Mouse (Mus musculus) limb, embryonic 13.5 days (tissue): Measurements from ENCODE around the gene 4933416C03Rik. TPM values are rescaled to one million over a fixed set of nuclear protein-coding genes. Genes with fewer than 3 reads are reported as not detected.

ENCODE experiments used
- ATAC-seq: fragments of 200-750 bp; cut with Nextera tagmentation; 2 replicates; pipeline ENCODE4 v1.8.0; 2017; ENCODE audit warnings: low read depth, moderate number of reproducible peaks, moderate TSS enrichment; ENCODE audit not compliant: low FRiP score
- H3K27ac ChIP-seq: fragments of 300-500 bp; sonication (generic); 2 replicates; pipeline ENCODE4 v1.5.1; 2015; ENCODE audit warnings: inconsistent platforms, mild to moderate bottlenecking, moderate library complexity
- H3K27me3 ChIP-seq: fragments of 300-500 bp; sonication (generic); 2 replicates; pipeline ENCODE4 v1.6.1; 2015; ENCODE audit warnings: mild to moderate bottlenecking, inconsistent platforms
- H3K36me3 ChIP-seq: fragments of 300-500 bp; sonication (generic); 2 replicates; pipeline ENCODE4 v1.6.1; 2015; ENCODE audit warnings: inconsistent platforms, mild to moderate bottlenecking, moderate library complexity
- H3K4me1 ChIP-seq: fragments of 300-500 bp; sonication (generic); 2 replicates; pipeline ENCODE4 v1.6.1; 2015; ENCODE audit warnings: inconsistent platforms
- H3K4me2 ChIP-seq: fragments of 300-500 bp; sonication (generic); replicated peaks from 2 replicates; pipeline ENCODE4 v1.6.1; 2015; ENCODE audit warnings: inconsistent platforms, mild to moderate bottlenecking, moderate library complexity
- H3K4me3 ChIP-seq: fragments of 300-500 bp; sonication (generic); 2 replicates; pipeline ENCODE4 v1.5.1; 2015; ENCODE audit warnings: moderate library complexity, mild to moderate bottlenecking, inconsistent platforms
- H3K9ac ChIP-seq: fragments of 300-500 bp; sonication (generic); 2 replicates; pipeline ENCODE4 v1.6.1; 2015; ENCODE audit warnings: mild to moderate bottlenecking, inconsistent platforms
- H3K9me3 ChIP-seq: fragments of 300-500 bp; sonication (generic); 2 replicates; pipeline ENCODE4 v1.6.1; 2016; ENCODE audit warnings: inconsistent platforms
- WGBS: fragments of 180-500 bp; shearing (Covaris S2); methylation state at CpG from one replicate; pipeline ENCODE4 v1.1.7; 2015; 5-methylcytosine and 5-hydroxymethylcytosine counted together
- polyA plus RNA-seq: library from polyadenylated mRNA; unstranded; fragments of >200 nt; fragmentation: Nextera tagmentation; extraction: Ambion mirVana; gene quantifications from 2 replicates; pipeline ENCODE4 v1.2.1, GENCODE M21; 2015

Gene 4933416C03Rik
- polyA plus RNA-seq, 1 experiment from 2014 or later, result not detected

DNA sequence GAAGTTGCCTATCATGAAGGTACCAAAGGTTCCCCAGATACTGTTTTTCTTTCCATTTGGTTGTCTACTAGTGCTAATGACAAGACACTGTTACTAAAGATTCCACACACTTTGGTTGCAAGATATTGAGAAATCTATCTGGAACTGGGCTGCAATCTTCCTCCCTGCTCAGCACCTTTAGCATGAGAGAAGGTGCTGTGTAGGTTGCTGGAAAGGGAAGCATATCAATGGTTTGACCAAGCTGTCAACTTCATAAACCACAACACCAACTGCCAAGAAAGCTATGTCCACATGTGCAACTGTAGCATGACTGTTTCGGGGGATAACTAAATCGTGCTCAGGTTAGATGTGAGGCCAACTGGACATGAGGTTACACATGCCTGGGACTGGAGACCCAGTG, 7.7 kb upstream of the 4933416C03Rik start:
- no peak overlapping the region for H3K27ac ChIP-seq
- no peak overlapping the region for H3K4me3 ChIP-seq
- no peak overlapping the region for H3K4me2 ChIP-seq
- no peaks in the 10 kb centered on the region for H3K36me3 ChIP-seq
- no peak for ATAC-seq
- H3K9ac ChIP-seq, result no peak overlapping the region
- no peaks in the 10 kb centered on the region for H3K9me3 ChIP-seq
- H3K27me3 ChIP-seq, result no peaks in the 10 kb centered on the region
- 88% methylated on average over 2 of the region's 2 CpGs for WGBS
- peaks cover 6% of the 10 kb centered on the region; the same call in 1 of the 2 replicates for H3K4me1 ChIP-seq

DNA sequence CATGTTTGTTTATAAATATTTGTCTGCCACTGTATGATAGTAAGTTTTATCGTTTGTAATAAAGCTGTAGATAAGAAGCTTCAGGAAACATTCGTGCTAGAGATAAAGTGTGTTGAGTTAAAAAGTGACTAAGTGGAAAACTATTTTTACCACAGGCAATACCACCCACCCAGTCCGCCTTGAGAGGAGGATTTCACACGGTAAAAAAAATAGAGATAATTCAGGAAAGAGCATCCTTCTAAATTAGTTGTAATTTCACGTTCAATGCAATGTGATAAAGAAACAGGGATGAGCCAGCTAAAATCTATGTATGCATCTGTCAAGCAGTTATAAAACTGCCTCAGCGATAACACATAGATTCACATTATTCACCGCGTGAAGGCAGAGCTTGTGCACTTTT, 3.3 kb upstream of the 4933416C03Rik start:
- no peak overlapping the region for H3K4me2 ChIP-seq
- H3K4me1 ChIP-seq, result no peaks in the 10 kb centered on the region
- H3K4me3 ChIP-seq, result no peak overlapping the region
- H3K36me3 ChIP-seq, result no peaks in the 10 kb centered on the region
- H3K9ac ChIP-seq, result no peak overlapping the region
- ATAC-seq, result no peak
- WGBS, result 91% methylated on average over 8 of the region's 8 CpGs
- no peaks in the 10 kb centered on the region for H3K27me3 ChIP-seq
- peaks cover 10% of the 10 kb centered on the region for H3K9me3 ChIP-seq
- no peak overlapping the region for H3K27ac ChIP-seq

DNA sequence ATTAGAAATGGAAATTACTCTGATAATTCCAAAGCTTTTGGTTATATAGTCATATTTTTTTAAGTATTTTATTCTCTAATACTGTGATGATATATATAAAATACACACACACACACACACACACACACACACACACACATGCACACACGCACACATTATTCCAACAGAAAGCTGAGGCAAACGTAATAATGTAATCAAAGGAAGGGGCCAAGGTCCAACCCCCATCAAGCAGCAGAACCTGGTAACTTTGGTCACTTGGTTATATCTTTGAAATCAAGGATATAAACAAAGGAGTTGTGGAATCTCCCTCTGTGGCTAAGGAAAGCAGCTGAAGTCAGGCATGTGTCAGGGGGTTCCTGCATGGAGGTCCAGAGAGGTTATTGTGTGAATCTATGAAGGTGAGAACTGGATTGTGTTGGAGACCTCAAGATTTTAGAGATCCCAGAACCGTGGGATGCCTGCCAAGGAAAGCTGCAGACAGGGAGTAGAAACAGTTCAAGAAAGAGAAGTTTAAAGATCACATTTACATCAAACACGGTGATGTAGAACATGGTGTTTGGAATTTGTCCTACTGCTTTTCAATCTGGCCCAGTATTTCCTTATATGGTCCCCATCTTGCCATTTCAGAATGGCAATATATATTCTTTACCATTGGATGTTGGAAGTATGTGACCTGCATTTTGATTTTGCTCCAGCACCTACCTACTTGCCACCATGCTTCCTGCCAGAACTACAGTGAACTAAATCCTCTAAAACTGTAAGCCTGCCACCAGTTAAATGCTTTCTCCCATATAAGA, 2.4 kb upstream of the 4933416C03Rik start:
- Histone ChIP-seq H3K27me3 (no peaks in the 10 kb centered on the region), H3K4me3 (no peak overlapping the region), H3K36me3 (no peaks in the 10 kb centered on the region), H3K9me3 (peaks cover 10% of the 10 kb centered on the region), H3K9ac (no peak overlapping the region), H3K4me2 (no peak overlapping the region), H3K4me1 (no peaks in the 10 kb centered on the region), H3K27ac (no peak overlapping the region)
- no peak for ATAC-seq
- 69% methylated on average over 4 of the region's 4 CpGs for WGBS

DNA sequence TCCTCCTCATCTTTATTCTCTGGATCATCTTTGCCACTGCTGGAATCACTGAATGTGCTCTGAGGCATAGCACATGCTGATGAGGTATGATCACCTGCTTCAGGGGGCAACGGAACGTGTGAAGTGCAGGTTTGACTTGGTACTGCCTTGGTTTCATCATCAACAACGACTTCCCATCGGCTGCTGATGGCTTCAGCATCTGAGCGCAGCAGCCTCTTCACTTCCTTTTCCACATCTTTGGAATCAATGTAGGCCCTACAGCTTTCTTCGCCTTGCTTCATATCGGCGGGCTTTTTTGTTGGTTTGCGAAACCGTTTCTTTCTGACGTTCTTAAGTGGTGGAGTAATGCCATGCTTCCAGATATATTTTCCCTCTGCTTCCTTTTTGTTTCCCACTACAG, 849 bp downstream of the 4933416C03Rik start:
- 94% methylated on average over 11 of the region's 11 CpGs for WGBS
- Histone ChIP-seq H3K36me3 (no peaks in the 10 kb centered on the region), H3K9ac (no peak overlapping the region), H3K4me2 (no peak overlapping the region), H3K4me1 (0 out of 2 replicates have a peak, but pooled peaks cover 4% of the 10 kb centered on the region), H3K9me3 (peaks cover 10% of the 10 kb centered on the region), H3K27ac (no peak overlapping the region), H3K4me3 (no peak overlapping the region), H3K27me3 (no peaks in the 10 kb centered on the region)
- no peak for ATAC-seq

DNA sequence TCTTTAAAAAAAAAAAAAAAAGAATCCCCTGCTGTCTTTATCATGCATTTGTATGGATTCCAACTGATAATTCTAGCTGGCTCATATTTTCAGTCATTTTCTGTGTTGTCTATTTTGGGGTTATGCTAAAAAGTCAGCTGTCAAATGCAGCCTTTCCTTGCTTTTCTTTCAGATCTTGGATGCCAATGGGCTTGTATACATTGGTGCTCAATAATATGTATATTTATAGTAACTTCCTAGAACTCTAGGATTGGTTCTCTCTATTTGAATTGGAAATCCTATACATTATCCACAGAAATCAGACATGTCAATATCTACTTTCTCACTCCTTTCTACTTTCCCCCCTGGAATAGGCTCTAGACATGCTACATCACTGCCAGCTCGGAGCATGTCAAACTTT, 5.0 kb downstream of the 4933416C03Rik start:
- Histone ChIP-seq H3K4me1 (0 out of 2 replicates have a peak, but pooled peaks cover 4% of the 10 kb centered on the region), H3K27ac (no peak overlapping the region), H3K27me3 (no peaks in the 10 kb centered on the region), H3K4me3 (no peak overlapping the region), H3K36me3 (no peaks in the 10 kb centered on the region), H3K4me2 (no peak overlapping the region), H3K9me3 (peaks cover 4% of the 10 kb centered on the region), H3K9ac (no peak overlapping the region)
- 88% methylated on average over 1 of the region's 1 CpGs for WGBS
- ATAC-seq, result no peak

DNA sequence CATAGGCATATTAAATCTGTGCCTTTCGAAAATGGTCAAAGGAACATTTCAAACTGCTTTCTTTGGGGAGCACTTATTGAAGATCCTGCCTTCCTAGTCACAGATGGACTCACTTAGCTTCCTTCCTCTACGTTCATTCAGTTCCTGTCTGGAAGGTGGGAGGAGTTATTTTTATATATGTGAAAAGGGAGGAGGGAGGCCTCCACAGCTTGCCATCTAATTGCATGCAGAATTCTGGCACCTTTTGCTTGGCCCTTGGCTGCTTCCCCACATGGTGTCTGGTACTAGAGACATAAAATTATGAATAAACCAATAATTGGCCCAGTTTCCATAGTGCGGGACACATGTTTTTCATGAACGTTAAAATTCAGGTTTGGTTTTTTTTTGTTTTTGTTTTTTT, 5.5 kb downstream of the 4933416C03Rik start:
- no peak overlapping the region for H3K4me2 ChIP-seq
- no peak overlapping the region for H3K27ac ChIP-seq
- H3K9me3 ChIP-seq, result no peaks in the 10 kb centered on the region
- H3K9ac ChIP-seq, result no peak overlapping the region
- H3K4me1 ChIP-seq, result 0 out of 2 replicates have a peak, but pooled peaks cover 4% of the 10 kb centered on the region
- no peak overlapping the region for H3K4me3 ChIP-seq
- WGBS, result 29% methylated on average over 4 of the region's 4 CpGs
- H3K36me3 ChIP-seq, result no peaks in the 10 kb centered on the region
- ATAC-seq, result no peak
- no peaks in the 10 kb centered on the region for H3K27me3 ChIP-seq

DNA sequence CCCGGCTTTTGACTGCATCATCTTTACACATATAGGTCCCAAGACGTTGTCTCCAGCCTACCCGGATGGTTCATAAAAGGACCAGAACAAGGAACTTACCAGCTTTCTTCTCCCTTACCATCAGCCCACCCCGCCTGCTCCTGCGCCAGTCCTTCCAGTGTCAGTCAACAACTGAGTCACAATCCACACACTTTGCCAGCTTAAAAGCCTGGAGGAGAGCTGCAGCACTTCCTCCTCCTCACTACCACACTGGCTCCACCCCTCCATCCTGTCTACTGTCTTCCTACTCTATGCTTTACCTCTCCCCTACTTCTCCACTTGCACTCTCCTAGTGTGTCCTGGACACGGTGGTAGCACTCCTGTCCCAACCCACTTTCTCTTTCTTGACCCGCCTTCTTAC, 15.2 kb downstream of the 4933416C03Rik start:
- WGBS, result 88% methylated on average over 7 of the region's 7 CpGs
- ATAC-seq, result no peak
- Histone ChIP-seq H3K27ac (no peak overlapping the region), H3K27me3 (no peaks in the 10 kb centered on the region), H3K4me1 (no peaks in the 10 kb centered on the region), H3K9me3 (no peaks in the 10 kb centered on the region), H3K9ac (no peak overlapping the region), H3K4me3 (no peak overlapping the region), H3K36me3 (no peaks in the 10 kb centered on the region), H3K4me2 (no peak overlapping the region)

DNA sequence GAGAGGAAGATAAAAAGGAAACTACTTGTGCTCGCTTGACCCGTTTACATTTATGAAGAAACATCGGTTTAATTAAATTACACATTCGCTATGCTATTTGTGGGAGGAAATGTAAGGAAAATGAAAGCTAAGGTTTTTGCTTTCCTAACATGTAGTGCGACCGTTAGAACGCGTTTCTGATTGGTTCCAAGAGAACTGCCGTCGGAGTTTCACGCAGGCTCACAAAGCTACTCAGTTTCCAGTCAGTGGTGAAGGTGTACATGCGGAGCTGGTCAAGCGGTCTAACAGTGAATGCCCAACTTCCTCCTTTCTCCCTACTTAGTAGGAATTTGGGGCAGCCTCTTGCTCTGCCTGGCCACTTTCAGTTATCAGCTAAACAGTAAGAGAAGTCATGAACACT, 17.3 kb downstream of the 4933416C03Rik start:
- Histone ChIP-seq H3K4me2 (no peak overlapping the region), H3K27me3 (no peaks in the 10 kb centered on the region), H3K9ac (no peak overlapping the region), H3K4me3 (no peak overlapping the region), H3K4me1 (no peaks in the 10 kb centered on the region), H3K36me3 (no peaks in the 10 kb centered on the region), H3K9me3 (no peaks in the 10 kb centered on the region), H3K27ac (no peak overlapping the region)
- WGBS, result 73% methylated on average over 13 of the region's 13 CpGs
- ATAC-seq, result no peak

DNA sequence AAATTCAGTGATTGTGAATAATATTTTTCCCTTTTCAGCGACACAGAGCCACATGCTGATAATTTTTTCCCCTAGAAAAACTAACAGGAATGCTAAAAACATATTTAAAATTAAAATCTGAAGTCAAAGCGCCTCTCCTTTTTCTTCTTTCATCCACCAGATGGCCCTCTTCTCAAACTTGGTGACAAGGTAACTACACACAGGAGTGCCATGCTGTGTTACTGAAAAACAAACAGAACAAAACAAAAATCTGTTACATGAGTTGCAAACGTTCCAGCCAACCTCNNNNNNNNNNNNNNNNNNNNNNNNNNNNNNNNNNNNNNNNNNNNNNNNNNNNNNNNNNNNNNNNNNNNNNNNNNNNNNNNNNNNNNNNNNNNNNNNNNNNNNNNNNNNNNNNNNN, 29.8 kb downstream of the 4933416C03Rik start:
- Histone ChIP-seq H3K4me3 (no peak overlapping the region), H3K36me3 (no peaks in the 10 kb centered on the region), H3K27me3 (no peaks in the 10 kb centered on the region), H3K27ac (no peak overlapping the region), H3K9ac (no peak overlapping the region), H3K4me2 (no peak overlapping the region), H3K9me3 (no peaks in the 10 kb centered on the region), H3K4me1 (peaks cover 5% of the 10 kb centered on the region)
- no peak for ATAC-seq
- WGBS, result 28% methylated on average over 3 of the region's 3 CpGs

DNA sequence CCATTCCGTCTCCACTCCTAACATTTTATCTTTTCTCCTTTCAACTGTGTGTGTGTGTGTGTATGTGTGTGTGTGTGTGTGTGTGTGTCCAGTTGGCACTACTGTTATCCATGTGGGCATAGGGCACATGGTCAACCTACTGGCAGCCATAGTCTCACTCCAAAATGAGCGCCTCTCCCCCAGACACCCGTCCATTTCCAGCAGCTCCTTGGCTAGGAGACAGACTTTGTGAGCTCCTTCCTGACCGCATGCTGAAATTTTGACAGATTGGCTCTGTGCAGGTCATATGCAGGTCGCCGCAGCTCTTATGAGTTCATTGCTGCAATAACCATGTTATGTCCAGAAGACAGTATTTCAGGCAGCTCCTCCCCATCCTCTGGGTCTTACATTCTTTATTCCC, 32.9 kb downstream of the 4933416C03Rik start:
- no peak overlapping the region for H3K9ac ChIP-seq

DNA sequence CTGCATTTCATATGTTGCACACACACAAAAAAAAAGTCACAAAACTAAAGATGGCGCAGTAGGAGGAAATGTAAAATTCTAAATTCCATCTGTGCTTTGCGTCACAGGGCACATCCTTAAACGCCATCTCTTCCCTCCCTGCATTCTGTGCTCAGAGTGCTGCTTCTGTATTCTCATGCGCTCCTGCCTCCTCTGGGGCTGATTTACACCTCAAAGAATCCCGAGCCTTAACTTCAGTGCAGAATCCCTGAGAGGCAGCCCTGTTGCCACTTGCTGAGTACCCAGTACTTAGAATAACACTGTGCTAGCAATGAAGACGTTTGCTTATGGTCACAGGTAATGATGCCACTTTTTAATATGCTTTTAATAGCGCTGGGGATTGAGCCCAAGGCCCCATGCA, 34.3 kb downstream of the 4933416C03Rik start:
- Histone ChIP-seq H3K4me2 (no peak overlapping the region), H3K9ac (no peak overlapping the region), H3K4me1 (peaks cover 4% of the 10 kb centered on the region), H3K27ac (no peak overlapping the region), H3K4me3 (no peak overlapping the region), H3K27me3 (no peaks in the 10 kb centered on the region), H3K36me3 (no peaks in the 10 kb centered on the region), H3K9me3 (no peaks in the 10 kb centered on the region)
- WGBS, result 35% methylated on average over 7 of the region's 7 CpGs
- no peak for ATAC-seq

More for the DNA sequence above, 32.9 kb downstream of the 4933416C03Rik start:
- H3K27ac ChIP-seq, result no peak overlapping the region
- WGBS, result 89% methylated on average over 6 of the region's 6 CpGs
- ATAC-seq, result no peak
- H3K36me3 ChIP-seq, result no peaks in the 10 kb centered on the region
- no peaks in the 10 kb centered on the region for H3K27me3 ChIP-seq
- peaks cover 5% of the 10 kb centered on the region for H3K4me1 ChIP-seq
- H3K9me3 ChIP-seq, result no peaks in the 10 kb centered on the region
- H3K4me3 ChIP-seq, result no peak overlapping the region
- H3K4me2 ChIP-seq, result no peak overlapping the region

DNA sequence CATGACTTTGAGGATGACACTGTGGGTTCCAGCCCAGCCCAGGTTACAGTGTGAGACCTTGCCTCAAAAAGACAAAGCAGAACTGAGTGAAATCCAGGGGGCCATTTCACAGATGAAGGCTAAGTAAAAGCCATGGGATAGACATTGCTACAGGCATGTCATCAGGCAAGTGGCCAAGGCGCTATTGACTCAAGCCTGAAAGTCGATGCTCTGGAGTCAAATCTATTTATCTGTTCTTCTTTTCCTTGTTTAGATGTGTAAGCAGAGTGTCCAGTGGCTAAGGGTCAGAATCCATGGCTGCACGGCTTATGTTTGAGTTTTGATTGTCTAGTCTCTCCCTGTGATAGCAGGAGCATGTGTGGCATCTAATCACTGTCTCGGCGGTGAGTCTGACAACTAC, 35.1 kb downstream of the 4933416C03Rik start:
- Histone ChIP-seq H3K36me3 (no peaks in the 10 kb centered on the region), H3K4me2 (no peak overlapping the region), H3K4me1 (no peaks in the 10 kb centered on the region), H3K9ac (no peak overlapping the region), H3K27ac (no peak overlapping the region), H3K27me3 (no peaks in the 10 kb centered on the region), H3K4me3 (no peak overlapping the region), H3K9me3 (no peaks in the 10 kb centered on the region)
- 86% methylated on average over 5 of the region's 5 CpGs for WGBS
- ATAC-seq, result no peak

DNA sequence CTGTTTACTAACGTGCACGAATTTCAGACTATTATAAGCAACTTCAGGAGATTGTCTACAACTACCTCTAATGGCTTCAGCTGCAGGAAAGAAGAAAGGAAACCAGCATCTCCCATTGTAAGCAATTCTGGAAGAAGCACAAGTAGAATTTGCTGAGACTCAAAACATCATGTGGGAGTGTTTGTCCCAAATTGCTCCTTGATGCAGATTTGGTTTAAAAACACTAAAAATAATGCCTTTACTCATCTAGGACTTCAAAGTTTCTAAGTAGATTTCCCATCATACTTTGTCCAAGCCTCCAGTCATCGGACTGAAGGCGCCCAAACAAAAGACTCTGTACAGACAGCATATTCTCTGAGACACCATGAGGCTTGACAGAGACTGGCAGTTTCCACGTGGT, 37.8 kb downstream of the 4933416C03Rik start:
- Histone ChIP-seq H3K27ac (no peak overlapping the region), H3K4me2 (no peak overlapping the region), H3K36me3 (no peaks in the 10 kb centered on the region), H3K9ac (no peak overlapping the region), H3K4me3 (no peak overlapping the region), H3K27me3 (no peaks in the 10 kb centered on the region), H3K4me1 (no peaks in the 10 kb centered on the region), H3K9me3 (no peaks in the 10 kb centered on the region)
- no peak for ATAC-seq
- WGBS, result 81% methylated on average over 5 of the region's 5 CpGs
